Comparison of ENCODE assay signal across 24 mouse cellular contexts in genomic region chr11:114313652-114314051, GRCm38 (mm10).
A peak's percentile ranks its signal among the peaks of the same experiment; 100 is the strongest.
DNase-seq lines count a peak whose midpoint lies in the region; ATAC-seq and TF ChIP-seq lines count a peak whose summit lies in the region.
"Had no signal": no experiment of that assay in that cellular context is flagged by ENCODE, and none has a peak within 500 bp of the region (broad histone marks: within the 10 kb centered on the region; RNA-seq: fewer than 3 reads in every experiment).

No protein-coding gene starts in this region.

- WGBS in intestine, embryonic 15.5 days = 31% methylated on average over 6 of the region's 6 CpGs
- WGBS in intestine, postnatal 0 days = 51% methylated on average over 6 of the region's 6 CpGs
- 11% methylated on average over 6 of the region's 6 CpGs for WGBS in lung, embryonic 14.5 days
- 38% methylated on average over 6 of the region's 6 CpGs for WGBS in embryonic facial prominence, embryonic 10.5 days

- no peak overlapping the region for H3K27ac ChIP-seq in intestine, embryonic 15.5 days
- H3K27ac ChIP-seq in intestine, postnatal 0 days (ENCODE audit: low read depth, low read length) = no peak overlapping the region
- no peak overlapping the region for H3K27ac ChIP-seq in lung, embryonic 14.5 days (ENCODE audit: low read depth)
- H3K27ac ChIP-seq in embryonic facial prominence, embryonic 10.5 days (replicated peaks) = no peak overlapping the region
- H3K27ac ChIP-seq: embryonic facial prominence, embryonic 15.5 days; forebrain, embryonic 10.5 days; forebrain, embryonic 15.5 days; heart, embryonic 10.5 days; hindbrain, embryonic 12.5 days had no signal

- peaks cover 8% of the 10 kb centered on the region; the same call in 1 of the 2 replicates for H3K4me1 ChIP-seq in intestine, embryonic 15.5 days (replicated peaks)
- H3K4me1 ChIP-seq in intestine, postnatal 0 days (replicated peaks; ENCODE audit: control insufficient read depth, insufficient read depth, low read length) = no peaks in the 10 kb centered on the region
- H3K4me1 ChIP-seq in lung, embryonic 14.5 days (ENCODE audit: insufficient read depth) = peaks cover 5% of the 10 kb centered on the region; the same call in 1 of the 2 replicates
- peaks cover 44% of the 10 kb centered on the region for H3K4me1 ChIP-seq in embryonic facial prominence, embryonic 10.5 days
- H3K4me1 ChIP-seq: forebrain, embryonic 15.5 days had no signal

- H3K4me3 ChIP-seq in intestine, embryonic 15.5 days (replicated peaks) = no peak overlapping the region
- H3K4me3 ChIP-seq in intestine, postnatal 0 days (ENCODE audit: low read depth, low read length) = no peak overlapping the region
- H3K4me3 ChIP-seq in lung, embryonic 14.5 days (ENCODE audit: low read depth, low read length) = no peak overlapping the region
- H3K4me3 ChIP-seq in embryonic facial prominence, embryonic 10.5 days = no peak overlapping the region
- H3K4me3 ChIP-seq: embryonic facial prominence, embryonic 15.5 days; erythroblast, embryonic 14.5 days; forebrain, embryonic 10.5 days; forebrain, embryonic 15.5 days; heart, embryonic 10.5 days; hindbrain, embryonic 12.5 days had no signal

- H3K9me3 ChIP-seq in intestine, embryonic 15.5 days = no peaks in the 10 kb centered on the region
- no peaks in the 10 kb centered on the region for H3K9me3 ChIP-seq in intestine, postnatal 0 days (ENCODE audit: control insufficient read depth)
- H3K9me3 ChIP-seq in lung, embryonic 14.5 days (ENCODE audit: low read depth, low read length) = no peaks in the 10 kb centered on the region
- no peaks in the 10 kb centered on the region for H3K9me3 ChIP-seq in embryonic facial prominence, embryonic 10.5 days
- H3K9me3 ChIP-seq: embryonic facial prominence, embryonic 15.5 days; forebrain, embryonic 10.5 days; forebrain, embryonic 15.5 days; heart, embryonic 10.5 days; hindbrain, embryonic 12.5 days had no signal

- peak; percentile 58; the same call in 1 of the 2 replicates for ATAC-seq in intestine, embryonic 15.5 days
- ATAC-seq in intestine, postnatal 0 days = no peak
- peak; percentile 83 for ATAC-seq in lung, embryonic 14.5 days (ENCODE audit: insufficient read depth)
- no peak for ATAC-seq in frontal cortex, adult (ENCODE audit: low TSS enrichment)
- ATAC-seq: forebrain, embryonic 15.5 days; hindbrain, embryonic 16.5 days; Patski had no signal

- no peak overlapping the region for H3K9ac ChIP-seq in intestine, embryonic 15.5 days
- no peak overlapping the region for H3K9ac ChIP-seq in intestine, postnatal 0 days (ENCODE audit: low read depth, low read length)
- H3K9ac ChIP-seq in lung, embryonic 14.5 days = no peak overlapping the region
- H3K9ac ChIP-seq: embryonic facial prominence, embryonic 15.5 days; forebrain, embryonic 15.5 days; hindbrain, embryonic 12.5 days had no signal

- H3K4me2 ChIP-seq in intestine, embryonic 15.5 days (replicated peaks) = no peak overlapping the region
- no peak overlapping the region for H3K4me2 ChIP-seq in intestine, postnatal 0 days (replicated peaks; ENCODE audit: low read depth)
- H3K4me2 ChIP-seq in lung, embryonic 14.5 days = no peak overlapping the region
- H3K4me2 ChIP-seq: embryonic facial prominence, embryonic 15.5 days; forebrain, embryonic 15.5 days; hindbrain, embryonic 12.5 days had no signal

- TF ChIP-seq CTCF in intestine, postnatal 0 days (IDR thresholded peaks at IDR 0.05; ENCODE audit: low read depth) = no peak
- no peak for TF ChIP-seq CTCF in lung, embryonic 14.5 days (IDR thresholded peaks at IDR 0.05; ENCODE audit: low read depth)

- peak; percentile 82 for DNase-seq in lung, embryonic 14.5 days
- DNase-seq in lung, adult 18-20 months = no peak
- DNase-seq in ES-CJ7 (ENCODE audit: low read depth, low spot score) = peak; percentile 19
- DNase-seq in embryonic facial prominence, embryonic 10.5 days (ENCODE audit: low spot score) = peak; percentile 25
- DNase-seq in cerebellum, postnatal 25 days = no peak
- DNase-seq: adrenal gland, adult 2 months; cerebellum, adult 11 months; cerebellum, adult 8-10 months; cerebellum, postnatal 14 days; gastrocnemius, postnatal 10 days; heart, adult 18-20 months; heart, postnatal 10 days; heart, postnatal 4 days had no signal

- H3K27me3 ChIP-seq in intestine, embryonic 15.5 days (replicated peaks) = no peaks in the 10 kb centered on the region
- no peaks in the 10 kb centered on the region for H3K27me3 ChIP-seq in intestine, postnatal 0 days (replicated peaks; ENCODE audit: control insufficient read depth, insufficient read depth, low read length)
- no peaks in the 10 kb centered on the region for H3K27me3 ChIP-seq in lung, embryonic 14.5 days (ENCODE audit: insufficient read depth, low read length)
- H3K27me3 ChIP-seq in embryonic facial prominence, embryonic 10.5 days (replicated peaks; ENCODE audit: low read depth, poor library complexity, severe bottlenecking) = peaks cover 49% of the 10 kb centered on the region
- H3K27me3 ChIP-seq: embryonic facial prominence, embryonic 15.5 days; forebrain, embryonic 15.5 days; Patski had no signal

- no peaks in the 10 kb centered on the region for H3K36me3 ChIP-seq in intestine, embryonic 15.5 days
- no peaks in the 10 kb centered on the region for H3K36me3 ChIP-seq in intestine, postnatal 0 days (ENCODE audit: control insufficient read depth, insufficient read depth)
- H3K36me3 ChIP-seq in lung, embryonic 14.5 days (ENCODE audit: insufficient read depth) = no peaks in the 10 kb centered on the region
- H3K36me3 ChIP-seq in embryonic facial prominence, embryonic 10.5 days (replicated peaks) = no peaks in the 10 kb centered on the region
- H3K36me3 ChIP-seq: embryonic facial prominence, embryonic 15.5 days; forebrain, embryonic 10.5 days; forebrain, embryonic 15.5 days; heart, embryonic 10.5 days; hindbrain, embryonic 12.5 days had no signal

Comparison
In these comparisons a context has a peak if more than half of its experiments do, and no peak if none do; other contexts are left out.
1. ATAC-seq: peak in intestine, embryonic 15.5 days (single experiment) and lung, embryonic 14.5 days (single experiment); none in intestine, postnatal 0 days (single experiment) and frontal cortex, adult (single experiment).
2. DNase-seq: peak in lung, embryonic 14.5 days (single experiment), ES-CJ7 (single experiment) and embryonic facial prominence, embryonic 10.5 days (single experiment); none in lung, adult 18-20 months (0 of 2) and cerebellum, postnatal 25 days (0 of 2).